Mouse (Mus musculus) spleen, adult 2 months (tissue): ENCODE results near the gene Elf2.

Experiments
- CTCF ChIP-seq: fragments of 200-500 bp; IDR thresholded peaks from 2 replicates; pipeline ENCODE4 v1.5.1; 2011; ENCODE audit warnings: mild to moderate bottlenecking, inconsistent platforms; ENCODE audit not compliant: insufficient read depth, insufficient read length, insufficient replicate concordance; ENCODE audit errors: extremely low read depth
- POLR2A ChIP-seq: fragments of 200-500 bp; IDR thresholded peaks from 2 replicates; pipeline ENCODE4 v1.6.1; 2011; ENCODE audit warnings: low read depth, low read length, inconsistent platforms

- TF ChIP-seq CTCF: no peak
- TF ChIP-seq POLR2A: no peak
These were observed 43.7 kb downstream of the Elf2 start for GRCm38 (mm10) chr3:51296790-51297189.
